Mouse (Mus musculus) bone marrow, adult 2 months (tissue): ENCODE results near the gene Mthfsl. TPM values are rescaled to one million over a fixed set of nuclear protein-coding genes. Genes with fewer than 3 reads are reported as not detected.

Experiments
- polyA plus RNA-seq: library from polyadenylated mRNA; stranded (reverse); fragments of >200 nt; gene quantifications from 2 replicates; pipeline ENCODE4 v1.2.4, GENCODE M21; 2011; ENCODE audit warnings: low replicate concordance; ENCODE audit not compliant: missing spikeins, insufficient read depth, insufficient read length

The Mthfsl gene
- polyA plus RNA-seq, 1 experiment: 33.5 TPM

Other genes with a start within 250 kb of the Mthfsl start
- gene Syncrip, start 237.7 kb downstream of the Mthfsl start, polyA plus RNA-seq: 80.2 and 101 TPM in 2 replicates
- 12.7 and 17.0 TPM in 2 replicates for gene Zfp949, start 172.3 kb downstream of the Mthfsl start, polyA plus RNA-seq
- gene Trim43a, start 139.4 kb downstream of the Mthfsl start, polyA plus RNA-seq: not detected in 2 replicates
- 3.2 TPM in 1 of 2 replicates, not detected in the other for gene Bcl2a1d, start 11.6 kb upstream of the Mthfsl start, polyA plus RNA-seq
- not detected in 2 replicates for gene Trim43c, start 118.9 kb upstream of the Mthfsl start, polyA plus RNA-seq
- 6.3 TPM in 1 of 2 replicates, not detected in the other for gene Bcl2a1a, start 236.6 kb upstream of the Mthfsl start, polyA plus RNA-seq